Mouse (Mus musculus): Measurements from ENCODE around the gene Lrrc45.

Gene Lrrc45

GRCm38 (mm10) chr11:120703696-120704454 is 9.8 kb upstream of the Lrrc45 start:
- peak; percentile 78 for DNase-seq (ENCODE audit: inconsistent age in 2 of 2, low spot score in 1 of 2)

- DNase-seq (ENCODE audit: inconsistent age in 2 of 2, low spot score in 1 of 2), result no peak
These were observed 9.0 kb upstream of the Lrrc45 start for GRCm38 (mm10) chr11:120704486-120705325.

- DNase-seq (ENCODE audit: inconsistent age in 2 of 2, low spot score in 1 of 2), result no peak
These were observed 7.6 kb upstream of the Lrrc45 start for GRCm38 (mm10) chr11:120706120-120706519.

DNA sequence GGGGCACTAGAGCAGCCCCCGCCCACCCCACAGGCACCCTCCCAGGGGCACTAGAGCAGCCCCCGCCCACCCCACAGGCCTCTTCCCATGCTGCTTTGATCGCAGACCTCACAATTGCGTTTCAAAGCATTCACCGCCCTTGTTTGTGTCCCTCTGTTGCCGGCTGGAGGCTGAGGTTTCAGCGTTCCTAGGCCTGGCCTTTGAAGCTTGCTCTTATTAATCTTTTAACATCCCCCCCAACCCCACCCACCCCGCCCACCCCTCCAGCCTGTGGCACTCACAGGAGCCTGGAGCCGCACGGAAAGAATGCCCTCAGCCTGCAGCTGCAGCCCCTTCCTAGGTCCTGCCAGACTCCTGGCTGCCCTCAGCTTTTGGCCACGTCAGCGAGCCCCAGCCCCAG is 6.5 kb upstream of the Lrrc45 start:
- DNase-seq (ENCODE audit: inconsistent age in 2 of 2, low spot score in 1 of 2), result no peak

GRCm38 (mm10) chr11:120707969-120708368 is 5.8 kb upstream of the Lrrc45 start:
- no peak for DNase-seq (ENCODE audit: inconsistent age in 2 of 2, low spot score in 1 of 2)

DNA sequence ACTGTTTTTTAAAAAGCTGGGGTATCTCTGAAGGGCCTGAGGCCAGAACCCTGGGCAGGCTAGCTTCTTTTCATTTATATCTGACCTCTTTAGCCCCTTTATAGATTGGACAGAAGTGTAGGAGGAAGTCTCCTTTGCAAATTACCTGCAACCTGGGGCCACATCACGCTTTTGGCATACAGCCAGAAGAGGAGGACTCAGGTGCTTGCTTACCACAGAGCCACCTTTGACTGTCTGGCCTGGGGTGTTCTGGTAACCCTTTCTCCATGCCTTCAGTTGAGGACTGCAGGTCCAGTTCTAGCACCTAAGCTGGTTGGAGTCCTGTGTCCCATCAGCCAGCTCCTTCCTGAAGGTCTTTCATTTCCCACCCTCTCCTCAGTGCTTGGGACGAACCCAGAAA is 4.2 kb upstream of the Lrrc45 start:
- no peak for DNase-seq (ENCODE audit: inconsistent age in 2 of 2, low spot score in 1 of 2)

- no peak for DNase-seq (ENCODE audit: inconsistent age in 2 of 2, low spot score in 1 of 2)
These were observed 3.1 kb upstream of the Lrrc45 start for GRCm38 (mm10) chr11:120710672-120711071.

- DNase-seq (ENCODE audit: inconsistent age in 2 of 2, low spot score in 1 of 2), result peak in 1 of 2 experiments; percentile 53
These were observed 1.6 kb upstream of the Lrrc45 start for GRCm38 (mm10) chr11:120711980-120712604.

DNA sequence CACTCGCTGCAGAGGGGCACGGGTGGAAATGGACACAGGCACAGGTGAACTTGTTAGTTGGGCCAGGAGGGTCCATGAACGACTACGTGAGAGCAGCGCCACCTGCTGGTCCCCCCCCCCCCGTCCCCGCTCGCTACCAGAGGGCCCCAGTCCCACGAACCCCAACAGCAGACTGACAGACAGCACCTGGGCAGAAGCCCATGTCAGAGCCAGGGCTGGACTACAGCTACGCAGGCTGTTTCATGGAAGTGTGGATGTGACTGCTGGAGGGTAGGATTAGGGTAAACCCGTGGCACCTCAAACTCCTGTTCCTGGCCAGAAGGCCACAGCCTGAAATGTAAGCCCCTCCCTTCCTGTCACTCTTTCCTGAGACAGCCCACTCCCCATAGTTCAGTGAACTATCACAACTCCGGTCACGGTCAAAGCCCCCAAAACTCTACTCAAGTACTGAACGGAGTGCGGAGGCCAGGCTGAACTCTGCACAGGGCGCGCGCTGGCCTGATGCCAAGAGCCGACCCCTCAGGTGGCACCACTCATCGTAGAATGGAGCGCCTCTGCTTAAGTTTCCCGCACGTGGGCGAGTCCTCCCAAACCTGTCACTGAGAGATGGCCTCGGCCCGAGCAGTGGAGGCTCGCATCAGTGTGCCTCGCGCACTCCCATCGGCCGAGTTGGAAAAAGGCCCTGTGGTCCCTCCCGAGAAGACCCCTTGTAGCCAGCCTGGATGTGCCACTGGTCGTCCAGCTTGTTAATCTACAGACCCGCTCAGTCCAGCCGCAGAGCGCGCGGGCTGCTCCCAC is 755 bp upstream of the Lrrc45 start:
- DNase-seq (ENCODE audit: inconsistent age in 2 of 2, low spot score in 1 of 2), result peak; percentile 63 to 84

DNA sequence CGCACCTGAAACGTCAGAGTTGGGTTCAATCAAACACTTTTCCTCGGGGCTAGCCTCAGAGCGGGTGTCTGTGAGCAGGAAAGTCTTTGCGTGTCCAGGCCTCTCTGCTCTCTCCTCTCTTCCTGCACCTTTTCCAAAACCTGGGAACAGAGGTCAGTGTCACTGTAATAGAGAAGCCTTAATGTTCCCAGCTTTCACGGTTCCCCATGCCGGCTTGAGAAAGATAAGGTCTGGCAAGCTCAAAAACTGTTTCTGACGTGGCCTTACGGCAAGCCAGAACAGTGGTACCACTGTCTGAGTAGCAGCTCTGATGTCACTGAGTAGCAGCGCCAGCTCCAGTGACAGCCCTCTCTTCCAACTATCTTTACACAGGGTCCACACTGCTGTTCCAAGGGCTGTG is 821 bp downstream of the Lrrc45 start:
- peak in 1 of 2 experiments; percentile 50 for DNase-seq (ENCODE audit: inconsistent age in 2 of 2, low spot score in 1 of 2)

- no peak for DNase-seq (ENCODE audit: inconsistent age in 2 of 2, low spot score in 1 of 2)
These were observed 1.4 kb downstream of the Lrrc45 start for GRCm38 (mm10) chr11:120715131-120715530.

- no peak for DNase-seq (ENCODE audit: inconsistent age in 2 of 2, low spot score in 1 of 2)
These were observed 5.5 kb downstream of the Lrrc45 start for GRCm38 (mm10) chr11:120719242-120719641.

DNA sequence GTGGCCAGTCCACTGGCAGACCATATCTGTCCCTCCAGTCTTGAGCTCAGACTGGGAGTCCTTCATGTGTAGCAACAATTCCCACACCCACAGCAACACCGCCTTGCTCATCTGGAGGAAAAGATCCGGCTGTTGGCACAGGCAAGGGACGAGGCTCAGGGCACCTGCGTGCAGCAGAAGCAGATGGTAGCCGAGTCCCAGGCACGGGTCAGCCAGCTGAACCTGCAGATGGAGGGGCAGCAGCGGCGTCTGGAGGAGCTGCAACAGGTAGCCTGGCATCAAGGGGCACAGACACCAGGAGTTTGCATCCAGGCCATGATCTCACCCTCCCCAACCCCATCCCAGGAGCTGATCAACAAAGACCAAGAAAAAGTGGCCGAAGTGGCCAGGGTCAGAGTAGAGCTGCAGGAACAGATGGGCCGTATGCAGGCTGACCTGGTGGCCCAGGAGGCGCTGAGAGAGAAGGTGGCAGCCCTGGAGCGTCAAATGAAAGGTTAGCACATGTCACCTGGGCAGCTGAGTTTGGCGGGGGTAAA is 6.2 kb downstream of the Lrrc45 start:
- no peak for DNase-seq (ENCODE audit: inconsistent age in 2 of 2, low spot score in 1 of 2)

- peak; percentile 90 to 97 for DNase-seq (ENCODE audit: inconsistent age in 2 of 2, low spot score in 1 of 2)
These were observed 6.7 kb downstream of the Lrrc45 start for GRCm38 (mm10) chr11:120720450-120720849.

- DNase-seq (ENCODE audit: inconsistent age in 2 of 2, low spot score in 1 of 2), result peak; percentile 70 to 88
These were observed 7.7 kb downstream of the Lrrc45 start, which contains the start of gene Rac3 for GRCm38 (mm10) chr11:120721124-120722066. Rac3 (plus strand) TSS chr11:120721470.

GRCm38 (mm10) chr11:120722067-120722630 is 8.4 kb downstream of the Lrrc45 start:
- peak in 1 of 2 experiments; percentile 74 for DNase-seq (ENCODE audit: inconsistent age in 2 of 2, low spot score in 1 of 2)

- no peak for DNase-seq (ENCODE audit: inconsistent age in 2 of 2, low spot score in 1 of 2)
These were observed 9.1 kb downstream of the Lrrc45 start for GRCm38 (mm10) chr11:120722761-120723382.

GRCm38 (mm10) chr11:120723509-120723908 is 9.8 kb downstream of the Lrrc45 start:
- DNase-seq (ENCODE audit: inconsistent age in 2 of 2, low spot score in 1 of 2), result no peak

All from adrenal gland, adult (tissue).